Mouse (Mus musculus) CD4-positive helper T cell, adult 2 months (primary cell): Measurements from ENCODE around the gene Otop1.

Experiments
- DNase-seq: peaks from one replicate; pipeline ENCODE4 v3.0.0-alpha.2; 2012; ENCODE audit warnings: low read depth, missing footprints, low spot score

Gene Otop1

DNA sequence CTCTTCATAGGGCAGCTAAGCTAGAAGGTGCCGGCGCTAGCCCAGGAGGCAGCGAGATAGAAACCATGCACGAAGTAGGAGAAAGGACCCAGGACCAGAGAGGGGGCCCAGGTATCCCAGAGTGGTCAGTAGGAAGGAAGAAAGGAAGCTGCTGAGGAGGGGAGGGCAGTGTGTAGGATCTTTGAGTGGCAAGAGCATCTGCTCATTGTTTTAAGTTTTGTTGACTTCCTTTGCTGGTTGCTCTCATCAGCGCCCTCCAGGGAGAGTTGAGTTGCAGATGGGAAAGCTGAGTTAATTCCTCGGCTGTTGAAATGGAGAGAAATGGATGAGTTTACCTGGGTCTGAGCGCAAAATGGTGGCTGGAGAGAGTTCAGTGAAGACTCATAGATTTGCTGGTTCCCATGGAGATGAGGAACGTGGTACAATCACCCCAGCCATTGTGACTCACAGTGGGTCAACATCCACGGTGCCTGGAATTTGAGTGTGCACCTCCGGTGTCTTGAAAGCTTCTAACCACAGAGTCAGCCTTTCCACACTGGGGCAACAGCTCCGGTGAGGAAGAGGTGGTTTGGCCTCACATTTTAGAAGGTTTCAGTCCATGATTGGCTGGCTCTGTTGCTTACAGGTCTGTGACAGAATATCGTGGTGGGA lies 26.1 kb downstream of the Otop1 start:
- no peak for DNase-seq

- no peak for DNase-seq
Observed at GRCm38 (mm10) chr5:38302651-38303050, 26.9 kb downstream of the Otop1 start.

DNA sequence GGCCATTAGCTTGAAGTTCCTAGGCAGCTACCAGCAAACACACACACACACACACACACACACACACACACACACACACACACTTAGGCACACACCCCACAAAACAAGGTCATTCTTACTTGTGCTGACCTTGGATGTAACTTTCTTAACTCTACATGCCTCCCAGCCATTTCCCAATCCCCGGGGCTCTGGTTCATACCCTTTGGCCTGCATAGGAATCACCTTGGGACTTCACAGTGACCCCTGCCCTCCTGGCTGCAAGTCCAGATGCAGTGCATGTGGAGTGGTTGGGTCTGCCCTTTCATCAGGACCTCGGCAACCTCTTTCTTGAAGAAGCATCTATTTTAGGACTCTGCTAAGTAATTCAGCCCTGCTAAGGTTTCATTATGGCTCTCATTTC lies 29.5 kb downstream of the Otop1 start:
- DNase-seq: no peak

DNA sequence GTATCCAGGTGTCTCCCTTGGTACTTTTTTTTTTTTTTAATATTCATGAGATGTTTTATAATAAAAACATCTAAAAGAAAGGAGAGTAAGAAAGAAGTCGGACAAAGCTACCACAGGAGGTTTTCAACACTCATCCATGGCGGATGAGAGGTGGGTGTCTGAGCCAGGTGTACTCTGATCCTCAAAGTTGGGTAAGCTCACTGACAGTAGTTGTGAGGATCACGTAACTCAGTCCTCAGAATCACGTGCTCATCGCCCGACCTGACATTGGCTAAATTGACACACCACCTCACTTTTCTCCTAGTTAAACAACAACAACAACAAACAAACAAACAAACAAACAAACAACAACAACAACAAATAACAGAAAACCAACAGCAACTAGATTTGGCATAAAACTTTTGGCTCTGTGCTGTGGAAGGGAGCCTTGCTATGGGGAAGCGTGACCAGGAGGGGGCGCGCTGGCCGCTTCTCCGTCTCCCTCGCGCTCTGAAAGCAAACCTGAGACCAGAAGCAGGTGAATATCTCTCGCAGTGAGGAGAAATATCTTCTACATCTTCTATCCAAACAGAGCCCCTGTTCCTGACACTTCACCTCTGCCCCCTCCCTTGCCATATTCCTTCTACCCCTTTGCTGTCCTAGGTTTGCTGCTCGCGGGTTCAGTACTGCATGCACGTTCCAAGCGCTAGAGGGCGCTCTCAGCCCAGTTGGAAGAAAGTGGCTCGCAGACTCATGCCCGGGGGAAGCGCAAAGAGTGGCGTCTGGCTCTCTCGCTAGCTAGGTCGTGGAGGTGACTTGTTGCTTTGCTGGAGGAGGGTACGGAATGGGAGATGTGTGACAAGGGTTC lies 31.7 kb downstream of the Otop1 start:
- DNase-seq: peak; percentile 83

GRCm38 (mm10) chr5:38308873-38309272 lies 33.1 kb downstream of the Otop1 start:
- DNase-seq: peak; percentile 50

DNA sequence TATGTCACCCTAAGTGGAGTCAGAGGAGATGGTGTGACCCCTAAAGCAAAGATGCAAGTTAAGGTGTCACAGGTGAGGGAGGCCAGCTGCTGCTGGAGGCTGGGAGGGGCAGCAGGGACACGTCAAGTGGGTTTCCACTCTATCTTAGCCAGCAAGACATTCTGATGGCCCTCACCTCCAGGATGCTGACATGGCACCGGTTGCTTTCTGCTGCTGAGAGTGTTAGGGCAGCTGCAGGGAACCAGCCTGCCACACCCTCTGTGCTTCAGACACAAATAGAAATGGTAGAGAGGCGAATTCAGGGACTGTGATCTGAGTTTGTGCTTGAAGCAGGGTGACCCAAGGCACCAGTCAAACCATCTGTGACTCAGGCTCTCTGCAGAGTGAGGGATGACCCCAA lies 34.0 kb downstream of the Otop1 start:
- DNase-seq: no peak

DNA sequence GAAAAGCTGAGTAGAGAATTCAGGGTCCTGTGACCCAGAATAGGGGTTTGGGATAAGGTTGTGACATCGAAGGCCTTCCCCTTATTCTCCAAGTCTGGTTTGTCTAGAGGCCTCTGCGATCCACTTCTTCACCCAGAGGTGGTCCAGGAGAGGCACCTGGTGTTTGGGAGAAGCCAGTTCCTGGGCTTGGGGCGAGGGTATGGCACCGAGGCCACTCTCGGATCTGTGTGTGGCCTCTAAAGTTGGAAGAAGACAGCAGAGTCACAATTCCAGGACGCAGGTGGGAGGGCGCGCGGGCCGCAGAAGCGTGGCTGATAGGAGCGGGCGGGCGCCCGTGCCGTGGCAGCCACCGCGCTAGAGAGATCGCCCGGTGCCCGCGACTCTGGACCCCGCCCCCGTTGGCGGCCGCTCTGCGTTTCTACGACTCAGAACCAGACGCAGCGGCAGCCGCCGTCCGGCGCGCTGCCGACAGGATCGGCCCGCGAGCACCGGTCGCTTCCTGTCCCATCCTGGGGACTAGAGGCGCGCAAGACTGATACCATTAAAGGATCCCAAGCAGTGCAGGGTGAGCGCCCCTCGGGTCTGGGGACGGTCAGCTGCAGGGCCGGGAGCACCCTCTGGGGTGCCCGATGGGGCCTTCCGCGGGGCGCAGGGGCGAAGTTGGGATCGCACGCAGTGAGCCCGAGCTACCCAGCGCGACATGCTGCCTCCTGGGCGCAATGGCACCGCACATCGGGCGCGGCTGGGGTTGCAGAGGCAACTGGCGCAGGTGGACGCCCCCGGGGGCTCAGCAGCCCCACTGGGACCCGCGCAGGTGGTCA lies 43.4 kb downstream of the Otop1 start, which contains the start of gene Drd5:
Drd5 (plus strand) TSS at position 402 of the 821 bp plus-strand sequence.
- no peak for DNase-seq

- no peak for DNase-seq
Observed at GRCm38 (mm10) chr5:38333381-38333780, 57.6 kb downstream of the Otop1 start.

DNA sequence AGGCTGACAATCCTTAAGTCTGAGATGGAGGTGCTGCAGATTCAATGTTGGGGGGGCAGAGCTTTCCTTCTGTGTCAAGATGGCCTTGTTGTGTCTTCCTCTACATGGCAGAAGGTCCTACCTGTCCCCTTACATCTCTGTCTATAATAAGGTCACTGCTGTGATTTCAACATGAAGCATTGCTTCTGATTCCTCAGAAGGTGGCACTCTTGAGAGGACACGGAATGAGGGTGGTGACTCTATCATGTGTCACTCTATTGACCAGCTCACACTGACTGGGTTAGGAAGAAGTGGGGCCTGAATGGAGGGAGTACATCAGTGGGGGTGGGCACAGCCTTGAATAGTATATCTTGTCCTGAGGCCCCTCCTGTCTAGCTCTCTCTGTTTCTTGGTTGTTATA lies 58.8 kb downstream of the Otop1 start:
- DNase-seq: no peak

GRCm38 (mm10) chr5:38343101-38343500 lies 67.3 kb downstream of the Otop1 start:
- DNase-seq: no peak

- DNase-seq: no peak
Observed at GRCm38 (mm10) chr5:38346646-38347432, 71.1 kb downstream of the Otop1 start.

DNA sequence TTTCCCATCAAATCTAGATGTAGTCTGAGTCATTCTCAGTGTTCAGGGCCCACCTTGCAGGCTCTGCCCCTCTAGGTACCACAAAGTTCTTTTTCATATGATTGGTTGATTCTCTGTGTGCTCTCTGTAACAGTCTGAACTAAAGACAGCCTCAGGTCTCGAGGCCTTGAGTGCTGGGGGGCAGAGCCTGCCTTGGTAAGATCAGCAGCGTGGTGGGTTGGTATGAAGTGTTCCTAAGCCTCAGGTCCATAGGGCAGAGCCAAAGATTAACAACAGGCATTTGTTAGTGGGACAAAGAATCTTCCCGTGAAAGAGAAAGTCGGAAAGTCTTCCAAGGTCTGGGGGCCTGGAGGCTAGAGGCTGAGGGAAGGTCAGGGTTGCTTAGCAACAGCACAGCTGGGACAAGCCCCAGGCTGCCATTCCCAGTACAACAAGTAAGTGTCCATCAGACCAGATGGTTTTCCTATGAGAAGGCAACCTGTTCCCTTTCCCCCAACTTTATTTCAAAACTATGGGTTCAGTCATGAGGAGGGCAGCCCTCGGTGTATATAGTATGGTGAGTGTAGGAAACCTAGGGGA lies 74.7 kb downstream of the Otop1 start:
- DNase-seq: no peak
